Mouse (Mus musculus): ENCODE data around the gene Ralgps1.

- no peak for TF ChIP-seq POLR2A (IDR thresholded peaks at IDR 0.05; ENCODE audit: control insufficient read depth, extremely low read depth, insufficient read depth, low read length, poor library complexity)
- no peak for TF ChIP-seq CTCF (IDR thresholded peaks at IDR 0.05; ENCODE audit: borderline replicate concordance, control insufficient read depth, extremely low read depth, insufficient read depth, low read length, poor library complexity)
Measured at GRCm38 (mm10) chr2:33320568-33320967, 50.7 kb downstream of the Ralgps1 start.

Measured in thymus, adult 2 months (tissue).